Mouse (Mus musculus): ENCODE data around the gene Rln1. TPM values are rescaled to one million over a fixed set of nuclear protein-coding genes. Genes with fewer than 3 reads are reported as not detected.

Rln1 gene
- total RNA-seq, 2 experiments from 2014 or later: not detected

DNA sequence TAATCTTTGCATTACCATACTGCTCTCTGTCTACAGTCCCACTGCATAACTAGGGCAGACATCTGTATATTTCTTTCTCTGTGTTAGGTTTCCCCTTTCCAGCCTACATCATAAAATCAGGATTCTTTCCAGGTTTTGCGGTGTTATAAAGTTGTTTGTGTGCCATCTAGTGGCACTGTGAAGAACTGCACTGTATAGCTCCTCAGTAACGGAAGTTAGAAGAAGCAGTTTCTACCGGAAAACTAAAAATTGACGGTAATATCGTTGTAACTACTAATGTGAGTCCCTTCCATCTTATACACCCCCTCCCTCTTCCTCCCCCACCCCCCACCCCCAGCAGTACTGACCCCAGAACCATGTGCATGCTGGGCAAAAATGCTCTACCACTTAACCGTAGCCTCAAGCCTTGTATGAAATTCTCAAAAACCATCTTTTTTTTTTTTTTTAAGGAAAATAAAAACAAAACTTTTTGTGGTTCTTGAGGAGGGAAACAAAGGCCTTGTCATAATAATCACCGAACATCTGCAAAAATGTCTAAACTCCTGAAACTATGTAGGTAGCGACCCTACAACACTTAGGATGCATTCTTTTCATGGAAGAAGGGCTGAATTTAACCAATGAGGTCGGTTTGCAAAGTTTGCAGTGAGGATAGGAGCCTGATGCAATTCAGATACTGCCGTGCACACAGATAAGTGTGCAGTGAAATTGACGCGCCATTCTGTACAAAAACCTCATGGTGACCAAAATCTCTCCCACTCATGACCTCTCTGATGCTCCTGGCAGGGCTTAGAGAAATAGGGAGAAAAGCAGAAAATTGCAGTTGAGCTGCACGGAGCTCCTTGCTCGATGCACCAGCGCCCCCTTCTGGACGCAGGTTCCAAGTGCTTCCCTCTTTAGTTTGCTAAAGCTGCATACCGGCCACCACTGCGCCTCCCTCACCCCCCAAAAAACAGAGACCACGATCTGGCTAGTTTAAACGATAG is 20.7 kb upstream of the Rln1 start:
- Histone ChIP-seq H3K27ac (peak overlapping the region; percentile 38), H3K4me3 (peak overlapping the region; percentile 68)
- peak; percentile 94 for TF ChIP-seq CTCF (IDR thresholded peaks at IDR 0.05)
- intact Hi-C loops (cut with DNase I): loop anchor here (1.0 to 5.0 kb wide), 5 partner anchors 48 to 578 kb away; partner anchors contain the start of gene Plpp6
- peak; percentile 91 for DNase-seq

DNA sequence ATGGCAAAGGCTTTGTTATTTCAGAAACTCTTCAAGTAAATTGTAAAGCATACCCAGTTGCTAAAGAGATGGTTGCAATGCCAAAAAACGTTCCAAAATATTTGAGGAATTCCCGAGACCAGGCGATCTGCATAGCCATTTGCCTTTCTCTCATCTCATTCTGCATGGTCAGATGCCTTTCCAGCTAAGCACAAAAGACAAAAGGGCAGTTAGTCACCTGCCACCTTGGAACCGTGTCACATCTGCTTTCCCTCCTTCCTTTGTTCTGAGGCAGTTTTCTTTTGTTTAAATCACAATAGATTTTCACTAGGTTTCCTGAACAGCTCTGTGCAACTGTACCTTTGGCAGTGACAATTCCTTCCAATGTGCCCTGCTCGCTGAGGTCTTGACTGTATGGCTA is 16.5 kb upstream of the Rln1 start:
- Histone ChIP-seq H3K4me3 (no peak overlapping the region), H3K27ac (no peak overlapping the region)
- DNase-seq: no peak
- intact Hi-C loops (cut with DNase I): no loop called here
- TF ChIP-seq CTCF (IDR thresholded peaks at IDR 0.05): no peak

DNA sequence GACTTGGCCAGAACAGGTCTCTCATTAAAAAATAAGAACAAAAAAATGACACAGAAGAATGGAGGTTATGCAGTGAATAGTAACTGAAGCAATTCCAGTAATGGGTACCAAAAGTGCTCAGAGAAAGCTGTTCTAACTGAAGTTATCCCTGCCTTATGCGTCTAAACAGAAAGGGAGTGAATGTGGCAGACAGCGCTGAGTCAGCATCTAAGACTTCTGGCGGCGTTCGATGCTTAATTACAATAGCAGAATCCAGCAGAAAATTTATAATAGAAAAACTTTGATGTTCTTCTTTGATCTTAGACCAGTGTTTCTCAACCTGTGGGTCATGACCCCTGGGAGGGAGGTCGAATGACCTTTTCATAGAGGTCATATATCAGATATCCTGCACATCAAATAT is 11.2 kb upstream of the Rln1 start:
- DNase-seq: no peak
- Histone ChIP-seq H3K4me3 (no peak overlapping the region), H3K27ac (no peak overlapping the region)
- intact Hi-C loops (cut with DNase I): no loop called here
- TF ChIP-seq CTCF (IDR thresholded peaks at IDR 0.05): no peak

DNA sequence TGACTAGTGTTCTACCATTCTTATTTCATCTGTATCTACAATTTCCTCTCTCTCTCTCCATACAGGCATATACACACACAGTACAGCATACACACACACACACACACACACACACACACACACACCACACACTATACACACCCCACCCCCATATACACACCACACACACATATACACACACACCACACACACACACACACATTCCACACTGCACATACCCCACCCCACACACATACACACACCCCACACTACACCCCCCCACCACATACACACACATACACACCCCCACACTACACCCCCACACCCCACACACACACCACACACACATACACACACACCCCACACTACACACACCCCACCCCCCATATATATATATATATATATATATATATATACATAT is 10.4 kb upstream of the Rln1 start:
- TF ChIP-seq CTCF (IDR thresholded peaks at IDR 0.05): no peak
- H3K4me3 ChIP-seq: no peak overlapping the region
- intact Hi-C loops (cut with DNase I): no loop called here
- no peak for DNase-seq
- no peak overlapping the region for H3K27ac ChIP-seq

DNA sequence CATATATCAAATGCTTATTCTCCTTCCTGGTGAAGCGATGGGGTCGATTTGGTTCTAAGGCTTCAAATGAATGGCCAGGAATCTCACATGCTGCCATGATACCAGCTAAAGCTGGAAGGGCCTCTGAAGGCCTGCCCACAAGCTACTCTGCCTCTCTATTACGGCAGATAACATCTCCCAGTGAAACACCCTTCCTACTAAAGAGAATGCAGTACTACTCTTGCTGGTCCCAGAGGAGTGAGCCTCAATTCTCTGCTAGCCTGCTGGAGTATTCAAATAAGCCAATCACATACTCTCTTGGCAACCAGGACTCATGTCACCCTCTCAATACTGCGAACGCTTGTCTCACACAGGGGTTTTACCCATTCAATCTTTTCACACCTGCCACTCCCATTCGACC is 7.8 kb upstream of the Rln1 start:
- Histone ChIP-seq H3K27ac (no peak overlapping the region), H3K4me3 (no peak overlapping the region)
- no peak for TF ChIP-seq CTCF (IDR thresholded peaks at IDR 0.05)
- intact Hi-C loops (cut with DNase I): no loop called here
- no peak for DNase-seq

DNA sequence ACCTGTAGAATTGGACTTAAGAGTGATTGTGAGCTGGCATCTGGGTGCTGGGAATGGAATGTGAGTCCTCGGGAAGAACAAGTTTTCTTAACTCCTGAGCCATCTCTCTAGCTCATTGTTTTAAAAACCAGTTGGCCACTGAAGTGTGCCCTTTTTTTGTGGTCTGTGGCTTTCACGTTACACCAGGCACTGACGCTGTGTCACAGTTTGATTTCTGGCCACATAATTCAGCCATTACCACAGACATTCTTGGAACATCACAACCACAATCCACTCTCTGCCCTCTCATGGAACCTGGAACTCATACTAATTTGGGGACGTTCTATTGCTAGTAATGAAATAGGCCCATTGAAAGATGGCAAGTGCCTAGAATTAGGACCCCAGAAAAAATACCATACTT is 6.6 kb upstream of the Rln1 start:
- H3K4me3 ChIP-seq: no peak overlapping the region
- no peak for DNase-seq
- TF ChIP-seq CTCF (IDR thresholded peaks at IDR 0.05): no peak
- intact Hi-C loops (cut with DNase I): no loop called here
- no peak overlapping the region for H3K27ac ChIP-seq

DNA sequence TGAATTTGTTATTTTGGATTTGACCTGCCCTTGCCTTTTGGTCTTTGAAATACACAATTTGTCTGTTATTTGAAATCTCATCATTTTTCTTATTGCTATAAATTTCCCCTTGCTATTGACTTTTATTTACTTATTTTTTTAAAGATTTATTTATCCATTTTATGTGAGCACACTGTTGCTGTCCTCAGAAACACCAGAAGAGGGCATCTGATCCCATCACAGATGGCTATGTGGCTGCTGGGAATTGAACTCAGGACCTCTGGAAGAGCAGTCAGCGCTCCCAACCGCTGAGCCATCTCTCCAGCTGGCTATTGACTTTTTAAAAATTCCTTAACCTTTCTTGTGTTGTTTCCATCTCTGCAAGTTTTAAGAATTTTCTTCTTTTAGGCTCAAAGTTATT is 2.2 kb upstream of the Rln1 start:
- no peak for DNase-seq
- Histone ChIP-seq H3K4me3 (no peak overlapping the region), H3K27ac (no peak overlapping the region)
- intact Hi-C loops (cut with DNase I): no loop called here
- no peak for TF ChIP-seq CTCF (IDR thresholded peaks at IDR 0.05)

DNA sequence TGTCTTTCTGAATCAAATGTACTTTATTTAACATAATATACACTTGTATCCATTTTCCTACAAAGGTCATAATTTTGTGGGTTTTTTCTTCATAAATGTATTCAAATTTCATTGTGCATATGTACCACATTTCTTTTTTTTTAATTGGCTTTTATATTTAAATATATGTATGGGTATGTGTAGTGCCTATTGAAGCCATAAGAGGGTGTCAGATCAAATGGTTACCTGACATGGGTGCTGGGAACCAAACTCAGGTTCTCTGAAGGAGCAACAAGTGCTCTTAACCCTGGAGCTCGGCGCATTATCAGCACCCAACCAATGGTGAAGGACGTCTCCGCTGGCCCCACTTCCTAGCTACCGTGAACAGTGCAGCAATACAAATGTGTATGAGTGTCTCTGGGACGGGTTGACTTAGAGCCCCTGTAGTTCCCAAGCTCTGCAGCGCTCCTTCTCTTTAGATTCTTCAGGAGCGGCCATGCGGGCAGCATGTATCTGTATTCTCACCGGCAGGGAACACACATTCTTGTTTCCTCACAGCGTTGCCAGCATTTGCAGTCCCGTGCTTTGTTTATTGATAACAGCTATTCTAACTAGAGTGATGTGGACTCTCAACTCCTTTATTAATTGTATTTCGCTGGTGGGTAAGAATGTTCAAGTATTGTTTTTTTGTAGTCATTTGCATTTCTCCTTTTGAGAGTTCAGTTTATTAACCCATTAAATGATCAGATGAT is 7.5 kb downstream of the Rln1 start:
- Histone ChIP-seq H3K4me3 (no peak overlapping the region), H3K27ac (no peak overlapping the region)
- TF ChIP-seq CTCF (IDR thresholded peaks at IDR 0.05): no peak
- DNase-seq: no peak
- intact Hi-C loops (cut with DNase I): no loop called here

DNA sequence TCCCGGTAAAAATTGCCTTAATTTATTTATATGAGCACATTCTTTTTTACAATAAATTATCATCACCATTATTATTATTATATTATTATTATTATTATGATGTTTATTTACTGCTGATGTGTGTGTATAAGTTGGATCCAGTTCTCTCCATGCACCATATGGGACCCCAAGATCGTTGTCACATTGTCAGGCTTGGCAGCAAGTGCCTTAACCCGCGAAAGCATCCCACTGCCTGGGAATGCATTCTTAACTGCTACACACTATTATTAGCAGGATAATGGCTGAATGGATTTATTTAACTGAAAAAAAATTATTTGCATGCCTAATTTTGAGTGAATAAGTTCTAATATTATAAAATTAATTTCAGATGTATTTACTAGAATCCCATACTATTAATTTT is 8.1 kb downstream of the Rln1 start:
- TF ChIP-seq CTCF (IDR thresholded peaks at IDR 0.05): no peak
- intact Hi-C loops (cut with DNase I): no loop called here
- Histone ChIP-seq H3K27ac (no peak overlapping the region), H3K4me3 (no peak overlapping the region)
- no peak for DNase-seq

DNA sequence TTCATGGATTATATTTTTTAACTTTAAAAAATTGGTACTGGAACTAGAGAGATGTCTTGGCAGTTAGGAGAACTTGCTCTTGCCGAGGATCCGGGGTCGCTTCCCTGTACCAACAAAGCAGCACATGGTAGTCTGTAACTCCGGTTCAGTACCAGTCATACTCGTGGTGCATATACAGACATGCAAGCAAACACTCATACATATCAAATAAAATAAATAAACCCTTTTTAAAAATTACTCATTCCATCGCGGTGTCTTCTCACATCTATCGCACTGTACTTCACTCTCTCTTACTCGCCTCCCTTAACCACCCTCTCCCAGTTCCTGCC is 8.7 kb downstream of the Rln1 start:
- intact Hi-C loops (cut with DNase I): no loop called here
- H3K4me3 ChIP-seq: peak overlapping the region; percentile 60
- no peak for TF ChIP-seq CTCF (IDR thresholded peaks at IDR 0.05)
- no peak overlapping the region for H3K27ac ChIP-seq
- DNase-seq: no peak

DNA sequence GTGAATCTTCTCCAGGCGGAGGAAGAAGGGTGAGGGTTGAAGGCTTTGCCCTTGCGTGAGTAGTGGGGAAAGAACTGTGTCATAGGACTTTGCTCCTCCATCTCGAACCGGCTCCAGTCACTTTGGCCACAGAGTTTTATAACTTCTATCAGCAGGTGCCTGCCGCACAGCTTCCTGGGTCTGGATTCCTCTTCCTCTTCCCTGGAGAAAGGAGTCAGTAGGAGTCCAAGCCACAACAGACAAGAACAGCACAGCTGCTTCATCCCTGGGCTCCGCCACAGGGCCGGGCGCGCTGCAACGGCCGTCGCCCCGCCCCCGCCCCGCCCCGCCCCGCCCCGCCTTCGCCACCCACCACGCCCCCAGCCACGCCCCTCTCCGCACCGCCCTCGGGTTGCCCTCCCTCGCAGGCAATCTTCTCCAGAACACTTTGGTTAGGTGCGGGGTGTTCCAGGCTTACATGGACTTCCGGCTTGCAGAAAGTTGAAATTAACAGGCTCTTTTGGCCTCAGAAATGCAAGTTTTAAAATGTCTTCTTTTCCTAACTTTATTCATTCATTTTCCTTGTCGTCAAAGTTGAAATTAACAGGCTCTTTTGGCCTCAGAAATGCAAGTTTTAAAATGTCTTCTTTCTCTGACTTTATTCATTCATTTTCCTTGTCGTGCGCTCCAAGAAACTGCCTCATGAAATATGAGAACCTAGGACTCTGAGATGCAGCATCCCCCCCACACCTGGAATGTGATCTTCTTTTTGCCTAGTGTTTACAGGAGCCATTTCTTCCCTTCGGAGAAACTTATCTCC is 9.2 kb downstream of the Rln1 start, which contains the start of gene Insl6:
TSS of gene Insl6 (minus strand) at position 304 of the 799 bp plus-strand sequence.
- TF ChIP-seq CTCF (IDR thresholded peaks at IDR 0.05): no peak
- peak; percentile 85 for DNase-seq
- peak within 1 kb of the TSS; percentile 60 for H3K4me3 ChIP-seq
- no peak within 1 kb of the TSS for H3K27ac ChIP-seq
- intact Hi-C loops (cut with DNase I): no loop called here

DNA sequence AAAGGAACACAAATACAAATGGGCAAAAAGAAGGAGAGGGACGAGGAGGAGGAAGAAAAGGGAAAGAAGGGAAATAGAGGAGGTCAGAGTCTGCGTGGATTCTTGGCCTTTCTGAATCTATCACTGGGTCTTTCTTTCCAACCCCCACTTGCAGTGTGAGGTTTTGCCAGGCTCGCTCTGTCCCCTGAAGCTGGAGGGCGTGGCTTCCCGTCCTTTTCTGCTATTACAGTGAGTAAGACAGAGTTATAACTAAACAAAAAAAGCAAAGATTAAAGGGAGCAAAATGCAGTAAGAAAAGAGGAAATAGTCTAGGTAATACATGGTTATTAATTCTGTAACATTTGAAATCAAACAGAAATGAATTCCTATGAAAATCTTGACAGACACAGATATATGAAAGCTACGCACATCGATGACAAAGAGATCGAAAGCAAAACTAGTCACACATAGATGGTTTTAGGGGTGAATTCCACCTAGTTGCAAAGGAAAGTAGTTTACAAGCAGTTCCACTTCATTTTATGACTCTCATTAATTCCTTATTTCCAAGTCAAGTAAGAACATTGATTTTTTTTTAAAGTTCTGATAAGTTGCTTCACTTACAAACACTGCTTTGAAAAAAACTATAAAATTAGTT is 10.9 kb downstream of the Rln1 start:
- H3K27ac ChIP-seq: no peak overlapping the region
- no peak for TF ChIP-seq CTCF (IDR thresholded peaks at IDR 0.05)
- intact Hi-C loops (cut with DNase I): no loop called here
- no peak for DNase-seq
- H3K4me3 ChIP-seq: no peak overlapping the region
